In genomic region chr11:121143325-121144015, GRCm38 (mm10) we compare ENCODE assay signal across 18 mouse cellular contexts. TPM values are rescaled to one million over a fixed set of nuclear protein-coding genes. Genes with fewer than 3 reads are reported as not detected.
DNase-seq lines count a peak whose midpoint lies in the region; ATAC-seq and TF ChIP-seq lines count a peak whose summit lies in the region.
"Had no signal": no experiment of that assay in that cellular context is flagged by ENCODE, and none has a peak within 500 bp of the region (broad histone marks: within the 10 kb centered on the region; RNA-seq: fewer than 3 reads in every experiment).

No protein-coding gene starts in this region.

- no peaks in the 10 kb centered on the region for H3K9me3 ChIP-seq in MEL (replicated peaks; ENCODE audit: insufficient read depth, low read length)
- no peaks in the 10 kb centered on the region for H3K9me3 ChIP-seq in embryonic facial prominence, embryonic 15.5 days (replicated peaks)
- no peaks in the 10 kb centered on the region for H3K9me3 ChIP-seq in liver, postnatal 0 days (ENCODE audit: low read length)
- H3K9me3 ChIP-seq: midbrain, embryonic 13.5 days had no signal

- TF ChIP-seq RAD21 in MEL (IDR thresholded peaks at IDR 0.05; ENCODE audit: low read depth, low read length) = no peak

- no peak overlapping the region for H3K27ac ChIP-seq in liver, adult 2 months (replicated peaks; ENCODE audit: insufficient read depth, low read depth, low read length)
- no peak overlapping the region for H3K27ac ChIP-seq in MEL (ENCODE audit: control insufficient read depth, low read depth, low read length)
- H3K27ac ChIP-seq in embryonic facial prominence, embryonic 15.5 days (replicated peaks) = 0 out of 2 replicates have a peak overlapping the region, but pooled peaks have one; percentile 34
- H3K27ac ChIP-seq in liver, postnatal 0 days (ENCODE audit: low read depth) = no peak overlapping the region
- H3K27ac ChIP-seq: kidney, postnatal 0 days; midbrain, embryonic 13.5 days had no signal

- no peaks in the 10 kb centered on the region for H3K36me3 ChIP-seq in liver, adult 2 months (ENCODE audit: control insufficient read depth, insufficient read depth, low read length)
- H3K36me3 ChIP-seq in MEL (ENCODE audit: control insufficient read depth in 1 of 2, insufficient read depth in 2 of 2, low read length in 2 of 2) = no peaks in the 10 kb centered on the region
- H3K36me3 ChIP-seq in embryonic facial prominence, embryonic 15.5 days = no peaks in the 10 kb centered on the region
- no peaks in the 10 kb centered on the region for H3K36me3 ChIP-seq in liver, postnatal 0 days (replicated peaks; ENCODE audit: insufficient read depth, low read length)
- H3K36me3 ChIP-seq: midbrain, embryonic 13.5 days had no signal

- no peaks in the 10 kb centered on the region for H3K79me2 ChIP-seq in liver, adult 2 months (ENCODE audit: control insufficient read depth, insufficient read depth, low read length)
- no peaks in the 10 kb centered on the region for H3K79me2 ChIP-seq in MEL (ENCODE audit: control insufficient read depth, insufficient read depth, low read length, poor library complexity)

- H3K27me3 ChIP-seq in liver, adult 2 months (ENCODE audit: control insufficient read depth, insufficient read depth, low read length) = no peaks in the 10 kb centered on the region
- H3K27me3 ChIP-seq in MEL (ENCODE audit: control insufficient read depth in 1 of 2, insufficient read depth in 2 of 2, low read length in 2 of 2) = peaks cover 2% of the 10 kb centered on the region in 2 experiments; a peak in 3 of 4 replicates
- H3K27me3 ChIP-seq in embryonic facial prominence, embryonic 15.5 days = no peaks in the 10 kb centered on the region
- no peaks in the 10 kb centered on the region for H3K27me3 ChIP-seq in liver, postnatal 0 days (ENCODE audit: insufficient read depth, low read length)
- H3K27me3 ChIP-seq: midbrain, embryonic 13.5 days had no signal

- TF ChIP-seq CTCF in liver, adult 2 months (IDR thresholded peaks at IDR 0.05; ENCODE audit: low read depth, low read length) = no peak
- no peak for TF ChIP-seq CTCF in MEL (IDR thresholded peaks at IDR 0.05 in 2 of 3, conservative IDR thresholded peaks at IDR 0.05 in 1 of 3; ENCODE audit: control insufficient read depth in 1 of 3, insufficient read depth in 1 of 3, low read depth in 2 of 3, low read length in 3 of 3, poor library complexity in 1 of 3, severe bottlenecking in 1 of 3)
- TF ChIP-seq CTCF in liver, postnatal 0 days (IDR thresholded peaks at IDR 0.05; ENCODE audit: low read depth) = no peak

- peak; percentile 79 for DNase-seq in liver, adult 2 months (ENCODE audit: extremely low read depth, low read depth, low spot score)
- DNase-seq in liver = no peak
- DNase-seq in MEL (ENCODE audit: low read depth, low spot score) = peak; percentile 36
- DNase-seq in liver, postnatal 0 days = no peak
- DNase-seq in heart, postnatal 4 days = no peak
- no peak for DNase-seq in urinary bladder, postnatal 10 days (ENCODE audit: low spot score)
- DNase-seq in left cerebral cortex, adult 11 months (ENCODE audit: low spot score) = no peak
- DNase-seq: cerebellum, adult 11-12 months; heart, postnatal 10 days had no signal

- 0 out of 2 replicates have a peak, but pooled peaks have one; percentile 51 for ATAC-seq in embryonic facial prominence, embryonic 15.5 days (ENCODE audit: insufficient number of reproducible peaks, low FRiP score, low TSS enrichment, low read depth)
- ATAC-seq in liver, postnatal 0 days = peak; percentile 75
- ATAC-seq: forebrain, embryonic 14.5 days; hindbrain, embryonic 16.5 days; midbrain, embryonic 13.5 days had no signal

- H3K4me2 ChIP-seq in embryonic facial prominence, embryonic 15.5 days (replicated peaks) = no peak overlapping the region
- H3K4me2 ChIP-seq in liver, postnatal 0 days (ENCODE audit: low read depth, low read length) = no peak overlapping the region
- H3K4me2 ChIP-seq: midbrain, embryonic 13.5 days had no signal

- TF ChIP-seq EP300 in MEL (IDR thresholded peaks at IDR 0.05; ENCODE audit: low read depth in 1 of 2, low read length in 2 of 2) = no peak
- TF ChIP-seq EP300 in liver, postnatal 0 days (IDR thresholded peaks at IDR 0.05; ENCODE audit: low read depth) = no peak

- no peak overlapping the region for H3K9ac ChIP-seq in liver, adult 2 months (ENCODE audit: low read depth, low read length)
- no peak overlapping the region for H3K9ac ChIP-seq in MEL (ENCODE audit: control insufficient read depth, low read depth, low read length, poor library complexity, severe bottlenecking)
- no peak overlapping the region for H3K9ac ChIP-seq in embryonic facial prominence, embryonic 15.5 days
- no peak overlapping the region for H3K9ac ChIP-seq in liver, postnatal 0 days (replicated peaks)
- H3K9ac ChIP-seq: midbrain, embryonic 13.5 days had no signal

- peaks cover 9% of the 10 kb centered on the region; the same call in 1 of the 2 replicates for H3K4me1 ChIP-seq in liver, adult 2 months (ENCODE audit: control insufficient read depth, insufficient read depth, low read length)
- H3K4me1 ChIP-seq in MEL (ENCODE audit: control insufficient read depth in 1 of 2, insufficient read depth in 2 of 2, low read length in 2 of 2) = peaks cover 0 to 3% of the 10 kb centered on the region in 2 experiments; a peak in 1 of 4 replicates
- no peaks in the 10 kb centered on the region for H3K4me1 ChIP-seq in embryonic facial prominence, embryonic 15.5 days
- peaks cover 7% of the 10 kb centered on the region for H3K4me1 ChIP-seq in liver, postnatal 0 days (ENCODE audit: insufficient read depth)
- H3K4me1 ChIP-seq: midbrain, embryonic 13.5 days had no signal

- no peak for TF ChIP-seq POLR2A in liver, adult 2 months (IDR thresholded peaks at IDR 0.05; ENCODE audit: extremely low read depth, insufficient read depth, low read length)
- no peak for TF ChIP-seq POLR2A in MEL (IDR thresholded peaks at IDR 0.05; ENCODE audit: control insufficient read depth in 1 of 2, insufficient read depth in 1 of 2, low read depth in 1 of 2, low read length in 2 of 2, poor library complexity in 1 of 2)

- no peak overlapping the region for H3K4me3 ChIP-seq in liver, adult 2 months (ENCODE audit: insufficient read depth, low read depth, low read length)
- H3K4me3 ChIP-seq in MEL (ENCODE audit: control insufficient read depth in 1 of 2, insufficient read depth in 1 of 2, low read depth in 2 of 2, low read length in 2 of 2) = no peak overlapping the region
- no peak overlapping the region for H3K4me3 ChIP-seq in embryonic facial prominence, embryonic 15.5 days (replicated peaks)
- no peak overlapping the region for H3K4me3 ChIP-seq in liver, postnatal 0 days (ENCODE audit: low read depth, low read length)
- H3K4me3 ChIP-seq: midbrain, embryonic 13.5 days had no signal

- 40% methylated on average over 9 of the region's 9 CpGs for WGBS in liver, adult 2 months
- 72% methylated on average over 9 of the region's 9 CpGs for WGBS in embryonic facial prominence, embryonic 15.5 days
- 61% methylated on average over 9 of the region's 9 CpGs for whole genome bisulfite sequencing in liver, postnatal 0 days (ENCODE audit: insufficient replicate concordance)

TF ChIP-seq in MEL, 35 proteins besides CTCF, POLR2A, EP300 and RAD21 (continues in another document):
- TF ChIP-seq ZNF384 (IDR thresholded peaks at IDR 0.05; ENCODE audit: low read depth, low read length) (no peak), MEF2A (IDR thresholded peaks at IDR 0.05; ENCODE audit: extremely low read depth, insufficient replicate concordance, low read depth, low read length, poor library complexity, severe bottlenecking) (no peak), NRF1 (IDR thresholded peaks at IDR 0.05; ENCODE audit: insufficient read depth, low read depth, low read length, poor library complexity, severe bottlenecking) (no peak), ELF1 (IDR thresholded peaks at IDR 0.05; ENCODE audit: low read depth, low read length) (no peak), POLR2AphosphoS2 (IDR thresholded peaks at IDR 0.05; ENCODE audit: low read length) (no peak), CHD1 (IDR thresholded peaks at IDR 0.05; ENCODE audit: low read depth, low read length) (no peak), UBTF (IDR thresholded peaks at IDR 0.05; ENCODE audit: borderline replicate concordance, insufficient read depth, low read depth, low read length) (no peak), MYC (IDR thresholded peaks at IDR 0.05; ENCODE audit: low read depth, low read length) (no peak), GATA1 (IDR thresholded peaks at IDR 0.05; ENCODE audit: low read depth, low read length) (no peak), ETS1 (IDR thresholded peaks at IDR 0.05; ENCODE audit: low read depth, low read length) (no peak), TCF12 (IDR thresholded peaks at IDR 0.05; ENCODE audit: low read depth, low read length) (no peak), CHD2 (IDR thresholded peaks at IDR 0.05; ENCODE audit: low read length) (no peak)

RNA-seq across cellular contexts. Expression of gene Tex19.1, which starts 2.5 kb away (rescaled TPM):
- not detected in 2 replicates for total RNA-seq in liver, adult 2 months (2014; rRNA removed)
- not detected in 2 replicates for polyA plus RNA-seq in liver, adult 2 months (2012; rRNA removed)
- total RNA-seq in MEL (2012; rRNA removed) = 0.19 and 0.62 TPM in 2 replicates
- under 1 TPM in 1 of 2 experiments, not detected in 1; 0.10 TPM for polyA plus RNA-seq in MEL (2012; ENCODE audit: insufficient read depth in 1 of 2, insufficient read length in 2 of 2, low read depth in 1 of 2, low replicate concordance in 2 of 2, missing spikeins in 1 of 2)
- 0.15 TPM in 1 of 2 replicates, not detected in the other for polyA plus RNA-seq in embryonic facial prominence, embryonic 15.5 days (2015; fragmentation: Nextera tagmentation; extraction: Ambion mirVana)
- polyA plus RNA-seq in liver, postnatal 0 days (2015; fragmentation: Nextera tagmentation; extraction: Ambion mirVana) = not detected in 2 replicates
- total RNA-seq in heart, postnatal 4 days (2021) = not detected
- total RNA-seq: common myeloid progenitor, adult 5-6 weeks; heart, adult 8-10 months; heart, postnatal 10 days; left cerebral cortex, postnatal 25 days had no signal
- polyA plus RNA-seq: forebrain, embryonic 14.5 days; hindbrain, embryonic 16.5 days; kidney, postnatal 0 days; lung, embryonic 16.5 days; midbrain, embryonic 13.5 days had no signal

RNA-seq across cellular contexts. Expression of gene Uts2r, which starts 16.6 kb away (rescaled TPM):
- not detected in 2 replicates for total RNA-seq in liver, adult 2 months (2014; rRNA removed)
- not detected in 2 replicates for polyA plus RNA-seq in liver, adult 2 months (2012; rRNA removed)
- not detected in 2 replicates for total RNA-seq in MEL (2012; rRNA removed)
- polyA plus RNA-seq in MEL (2012; ENCODE audit: insufficient read depth in 1 of 2, insufficient read length in 2 of 2, low read depth in 1 of 2, low replicate concordance in 2 of 2, missing spikeins in 1 of 2) = not detected
- polyA plus RNA-seq in embryonic facial prominence, embryonic 15.5 days (2015; fragmentation: Nextera tagmentation; extraction: Ambion mirVana) = 0.71 and 0.72 TPM in 2 replicates
- polyA plus RNA-seq in liver, postnatal 0 days (2015; fragmentation: Nextera tagmentation; extraction: Ambion mirVana) = not detected in 2 replicates
- under 1 TPM; 0.14 to 0.20 TPM for total RNA-seq in heart, postnatal 4 days (2021)
- total RNA-seq: common myeloid progenitor, adult 5-6 weeks; left cerebral cortex, postnatal 25 days had no signal
- polyA plus RNA-seq: forebrain, embryonic 14.5 days; kidney, postnatal 0 days; lung, embryonic 16.5 days had no signal

RNA-seq across cellular contexts. Expression of gene Tex19.2, which starts 25.0 kb away (rescaled TPM):
- not detected in 2 replicates for total RNA-seq in liver, adult 2 months (2014; rRNA removed)
- polyA plus RNA-seq in liver, adult 2 months (2012; rRNA removed) = not detected in 2 replicates
- 44.7 and 45.7 TPM in 2 replicates for total RNA-seq in MEL (2012; rRNA removed)
- 10 to 100 TPM in 1 of 2 experiments, not detected in 1; 34.5 TPM for polyA plus RNA-seq in MEL (2012; ENCODE audit: insufficient read depth in 1 of 2, insufficient read length in 2 of 2, low read depth in 1 of 2, low replicate concordance in 2 of 2, missing spikeins in 1 of 2)
- polyA plus RNA-seq in embryonic facial prominence, embryonic 15.5 days (2015; fragmentation: Nextera tagmentation; extraction: Ambion mirVana) = not detected in 2 replicates
- 0.05 TPM in 1 of 2 replicates, not detected in the other for polyA plus RNA-seq in liver, postnatal 0 days (2015; fragmentation: Nextera tagmentation; extraction: Ambion mirVana)
- total RNA-seq in heart, postnatal 4 days (2021) = not detected
- total RNA-seq: common myeloid progenitor, adult 5-6 weeks; heart, adult 8-10 months; heart, postnatal 10 days; left cerebral cortex, postnatal 25 days had no signal
- polyA plus RNA-seq: forebrain, embryonic 14.5 days; hindbrain, embryonic 16.5 days; lung, embryonic 16.5 days; midbrain, embryonic 13.5 days had no signal

Comparison
In these comparisons a context has a peak if more than half of its experiments do, and no peak if none do; other contexts are left out.
1. DNase-seq: peak in liver, adult 2 months (single experiment) and MEL (single experiment); none in liver (single experiment), liver, postnatal 0 days (single experiment), heart, postnatal 4 days (single experiment), urinary bladder, postnatal 10 days (single experiment) and left cerebral cortex, adult 11 months (single experiment).